Mouse (Mus musculus): ENCODE results near the gene Wnt7b. TPM values are rescaled to one million over a fixed set of nuclear protein-coding genes. Genes with fewer than 3 reads are reported as not detected.

Wnt7b gene
- total RNA-seq, 2 experiments from 2014 or later: 0.07 to 0.16 TPM

DNA sequence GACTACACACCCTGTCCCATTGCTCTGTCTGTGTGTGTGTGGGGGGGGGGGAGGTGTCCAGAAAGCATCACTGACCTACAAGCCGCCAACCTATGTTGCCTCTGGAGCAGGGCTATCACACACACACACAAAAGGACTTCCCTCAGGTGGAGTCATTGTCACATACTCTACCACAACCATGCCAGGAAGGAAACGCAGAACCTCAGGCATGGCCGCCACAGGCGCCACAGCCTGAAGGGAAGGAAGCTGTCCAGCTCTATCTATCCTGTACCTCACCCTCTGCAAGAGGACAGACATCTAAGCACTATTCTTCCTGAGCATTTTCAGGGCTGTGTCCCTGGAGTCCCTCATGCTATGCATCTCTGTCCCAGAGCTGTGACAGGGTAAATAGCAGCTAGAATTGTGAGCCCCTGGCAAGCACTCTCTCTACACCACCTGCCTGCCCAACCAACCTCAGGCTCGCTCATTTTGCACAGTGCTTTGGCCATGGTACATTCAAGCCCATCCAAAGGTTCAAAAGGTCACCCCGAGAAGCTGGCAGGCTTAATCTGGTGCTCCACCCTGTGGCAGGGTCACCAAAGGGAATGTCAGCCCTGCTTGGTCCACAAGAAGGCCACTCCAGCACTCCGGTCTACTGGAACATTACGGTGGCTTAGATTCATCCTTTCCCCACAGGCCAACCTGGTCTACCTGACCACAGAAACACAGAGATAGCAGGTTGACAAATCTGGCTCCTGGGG lies 12.1 kb downstream of the Wnt7b start:
- DNase-seq: no peak

- no peak for DNase-seq
Measured at GRCm38 (mm10) chr15:85569167-85569797, 13.0 kb downstream of the Wnt7b start.

- DNase-seq: no peak
Measured at GRCm38 (mm10) chr15:85568402-85568801, 13.9 kb downstream of the Wnt7b start.

DNA sequence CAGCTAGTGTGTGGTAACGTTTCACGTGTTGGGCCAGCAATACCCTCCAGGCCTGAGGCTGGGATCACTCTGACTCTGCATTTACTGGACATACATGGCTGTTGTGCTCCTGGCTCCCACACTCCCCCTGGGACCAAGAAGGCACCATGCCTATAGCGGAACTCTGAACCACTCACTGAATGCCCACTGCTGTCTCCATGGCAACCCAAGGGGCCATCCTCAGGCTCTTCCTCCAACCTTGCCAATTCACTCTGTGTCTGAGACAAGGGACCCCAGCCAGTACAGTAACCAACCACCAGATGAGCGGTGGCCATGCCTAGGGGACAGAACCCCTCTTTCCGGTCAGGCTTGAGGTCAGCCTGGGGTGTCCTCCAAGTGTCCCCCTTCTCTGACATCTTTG lies 17.3 kb downstream of the Wnt7b start:
- DNase-seq: no peak

- DNase-seq: no peak
Measured at GRCm38 (mm10) chr15:85564034-85564769, 18.1 kb downstream of the Wnt7b start.

- no peak for DNase-seq
Measured at GRCm38 (mm10) chr15:85561953-85562352, 20.3 kb downstream of the Wnt7b start.

DNA sequence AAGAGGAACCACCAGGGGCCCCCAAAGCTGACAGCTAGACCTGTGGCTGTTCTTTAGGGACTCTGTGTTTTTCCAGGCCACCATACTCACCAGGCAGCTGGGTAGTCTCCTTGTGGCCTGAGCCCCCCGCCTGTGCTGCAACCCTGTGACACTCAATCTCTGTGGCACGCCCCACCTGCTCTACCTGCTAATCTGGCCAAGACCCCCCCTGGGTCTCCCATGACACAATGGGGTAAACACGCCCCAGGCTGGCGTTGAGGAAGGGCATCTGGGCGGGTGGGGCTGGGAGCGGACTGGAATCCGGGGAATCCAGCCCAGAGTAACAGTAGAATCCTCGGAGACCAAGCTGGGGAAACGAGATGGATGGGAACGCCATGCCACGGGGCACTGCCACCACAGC lies 21.4 kb downstream of the Wnt7b start:
- DNase-seq: no peak

GRCm38 (mm10) chr15:85558840-85559540 lies 23.3 kb downstream of the Wnt7b start:
- no peak for DNase-seq

GRCm38 (mm10) chr15:85555799-85556198 lies 26.5 kb downstream of the Wnt7b start:
- DNase-seq: no peak

DNA sequence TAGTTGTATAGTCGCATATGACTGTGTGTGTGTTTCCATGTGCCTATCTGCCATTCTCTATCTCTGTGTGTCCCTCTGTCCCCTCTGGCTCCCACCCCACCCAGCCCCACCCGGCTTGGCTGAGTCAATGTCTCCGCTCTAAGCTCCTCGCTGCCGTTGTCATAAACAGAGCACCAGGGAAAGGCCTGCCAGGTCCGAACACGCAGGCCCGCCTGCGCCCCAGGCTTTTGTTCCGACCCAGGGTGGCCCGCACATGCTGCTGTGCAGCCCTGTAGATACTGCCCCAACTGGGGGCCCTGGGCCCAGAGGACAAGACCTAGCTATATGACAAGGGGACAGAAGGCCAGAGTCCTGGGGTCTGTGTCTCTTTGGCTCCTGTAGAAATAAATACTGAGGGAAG lies 28.9 kb downstream of the Wnt7b start:
- no peak for DNase-seq

DNA sequence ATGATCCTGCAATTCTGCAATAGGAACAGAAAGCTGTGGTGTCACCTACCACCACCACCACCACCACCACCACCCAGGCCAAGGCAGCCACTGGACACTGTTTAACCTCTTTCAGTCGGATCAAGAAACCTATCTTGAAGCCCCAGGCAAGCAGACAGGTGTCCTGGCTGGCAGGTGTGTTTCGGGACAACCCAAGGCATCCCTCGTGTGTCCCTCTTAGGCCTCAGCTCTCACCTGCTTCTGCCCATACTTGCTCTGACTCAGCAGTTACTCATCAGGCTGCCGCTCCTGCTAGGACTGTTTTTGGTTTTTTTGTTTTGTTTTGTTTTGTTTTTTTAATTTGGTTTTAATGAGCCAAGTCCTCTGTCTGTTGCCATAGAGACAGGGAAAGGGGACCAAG lies 35.8 kb downstream of the Wnt7b start:
- DNase-seq: no peak

- DNase-seq: no peak
Measured at GRCm38 (mm10) chr15:85545369-85545768, 36.9 kb downstream of the Wnt7b start.

DNA sequence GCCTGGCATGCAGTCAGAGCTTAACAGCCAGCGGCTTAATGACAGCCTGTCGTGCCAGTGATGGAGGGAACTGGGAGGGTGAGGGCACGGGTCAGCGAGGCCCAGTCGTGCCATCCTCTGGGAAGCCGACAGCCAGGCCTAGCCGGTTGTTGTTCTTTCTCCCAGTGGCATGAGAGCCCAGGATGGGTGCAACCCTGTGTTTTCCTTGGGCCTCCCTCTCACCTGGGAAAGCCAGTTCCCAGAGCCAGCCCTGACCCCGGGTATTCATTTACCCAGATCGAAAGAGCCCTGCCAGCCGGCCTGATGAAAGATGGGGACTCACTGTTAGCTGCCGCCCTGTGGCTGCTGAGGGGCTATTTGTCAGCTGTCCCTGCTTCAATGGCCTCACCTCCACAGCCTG lies 44.1 kb downstream of the Wnt7b start:
- no peak for DNase-seq

- no peak for DNase-seq
Measured at GRCm38 (mm10) chr15:85537151-85537550, 45.1 kb downstream of the Wnt7b start.

DNA sequence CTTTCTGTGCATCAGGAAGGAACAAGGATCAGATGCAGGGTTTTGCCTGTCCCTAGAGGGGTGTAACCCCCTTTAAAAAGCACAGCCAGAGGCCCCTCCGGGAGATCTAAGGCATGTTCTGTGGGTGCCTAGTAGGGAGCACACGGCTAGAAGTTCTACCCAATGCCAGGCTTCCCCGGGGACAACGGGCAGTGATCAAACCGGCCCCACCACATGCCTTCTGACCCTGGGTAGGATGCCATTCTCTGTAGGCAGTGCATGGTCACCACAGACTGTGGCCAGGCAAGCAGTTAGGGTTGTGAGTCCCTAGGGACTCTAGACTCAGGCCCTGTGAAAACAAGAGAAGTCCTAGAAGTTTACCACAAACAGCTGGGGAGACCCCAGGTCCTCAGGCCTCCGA lies 47.6 kb downstream of the Wnt7b start:
- no peak for DNase-seq

DNA sequence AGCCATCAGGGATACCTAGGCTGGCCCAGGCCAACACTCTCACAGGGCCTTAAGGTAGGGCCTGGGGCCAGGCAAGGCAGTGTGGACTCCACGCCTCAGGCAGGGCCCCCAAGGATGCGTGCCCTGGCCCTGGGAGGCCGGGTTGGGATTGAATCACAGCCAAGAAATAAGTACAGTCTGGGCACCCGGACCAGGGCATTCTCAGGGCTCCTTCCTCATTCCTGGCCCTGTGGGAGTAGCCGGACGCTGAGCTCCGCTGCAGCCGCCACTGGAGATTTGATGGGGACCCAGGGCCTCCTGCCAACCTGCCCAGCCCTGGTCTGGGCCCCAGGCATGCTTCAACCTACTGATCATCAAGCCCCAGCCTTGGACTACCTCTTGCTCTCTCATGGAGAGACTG lies 48.1 kb downstream of the Wnt7b start:
- no peak for DNase-seq

DNA sequence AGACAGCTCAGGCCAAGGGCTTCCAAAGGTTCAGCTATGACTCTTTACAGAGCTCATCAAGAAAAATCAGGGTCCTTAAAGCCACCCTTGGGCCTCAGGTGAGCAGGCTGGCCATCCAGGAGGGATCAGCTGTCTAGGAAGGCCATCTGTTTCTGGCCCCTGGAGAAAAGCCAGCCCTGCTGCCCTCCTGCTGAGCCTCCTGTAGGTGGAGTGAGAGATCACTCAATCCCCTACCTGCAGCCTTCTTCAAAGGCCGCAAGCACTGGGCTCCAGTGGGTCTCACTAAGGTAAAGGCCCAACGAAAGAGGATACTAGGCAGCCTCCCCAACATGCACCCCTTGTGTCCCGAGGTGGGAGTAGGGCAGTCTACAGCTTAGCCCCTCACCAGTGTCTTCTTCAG lies 50.2 kb downstream of the Wnt7b start:
- DNase-seq: no peak

DNA sequence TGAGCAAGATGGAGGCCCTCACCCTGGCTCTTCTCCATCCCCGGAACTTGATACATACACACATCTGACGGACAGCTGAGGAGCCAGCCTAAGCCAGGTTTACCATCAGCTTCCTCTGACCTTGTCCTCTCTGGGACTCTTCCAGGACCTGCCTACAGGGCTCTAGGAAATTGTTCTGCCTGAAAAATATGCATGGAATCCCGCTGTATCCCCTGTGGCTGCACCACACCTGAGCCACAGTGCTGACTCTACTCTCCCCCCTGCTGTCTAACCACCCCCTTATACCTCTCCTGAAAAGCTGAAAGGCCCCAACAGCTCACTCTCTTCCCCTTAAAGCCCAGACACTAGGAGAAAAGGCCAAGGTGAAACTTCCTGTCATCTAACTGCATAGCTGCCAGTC lies 52.4 kb downstream of the Wnt7b start:
- no peak for DNase-seq

GRCm38 (mm10) chr15:85524404-85524950 lies 57.8 kb downstream of the Wnt7b start:
- no peak for DNase-seq

DNA sequence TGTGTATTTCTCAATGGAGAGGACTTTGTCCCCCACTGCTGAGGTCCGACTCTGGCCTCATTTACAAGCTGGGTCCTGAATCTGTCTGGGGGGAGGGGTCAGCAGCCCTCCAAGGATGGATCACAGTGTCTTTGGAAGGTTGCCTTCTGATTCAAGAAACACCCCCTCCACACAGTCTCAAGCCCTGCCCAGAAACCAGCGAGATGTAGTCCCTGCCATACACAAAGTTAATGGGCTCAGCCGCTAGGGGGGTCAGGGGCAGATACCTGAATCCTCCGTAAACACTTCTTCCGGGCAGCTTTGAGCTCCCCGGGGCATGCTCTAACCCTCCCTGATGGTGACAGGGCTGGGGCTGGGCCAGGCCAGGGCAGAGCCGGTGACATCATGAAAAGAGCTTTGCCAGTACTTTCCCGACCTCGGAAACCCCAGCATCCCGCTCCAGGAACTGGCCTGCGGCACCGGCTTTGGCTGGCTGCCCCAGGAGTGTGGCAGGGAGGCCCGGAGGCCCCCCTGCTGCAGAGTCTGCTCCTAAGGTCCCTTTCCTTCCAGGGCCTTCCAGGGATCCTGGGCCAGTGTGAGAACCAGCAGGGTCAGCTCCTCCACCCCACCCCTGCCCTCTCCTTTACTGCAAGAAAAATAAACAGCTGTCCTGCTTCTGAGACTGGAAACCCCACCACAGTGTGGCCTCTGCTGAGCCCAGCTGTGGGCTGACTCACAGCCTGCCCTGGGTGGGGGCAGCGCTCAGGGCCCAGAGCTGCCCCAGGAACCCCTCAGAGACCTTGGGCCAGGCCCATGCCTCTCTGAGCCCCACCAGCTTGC lies 58.9 kb downstream of the Wnt7b start:
- peak; percentile 68 for DNase-seq

DNA sequence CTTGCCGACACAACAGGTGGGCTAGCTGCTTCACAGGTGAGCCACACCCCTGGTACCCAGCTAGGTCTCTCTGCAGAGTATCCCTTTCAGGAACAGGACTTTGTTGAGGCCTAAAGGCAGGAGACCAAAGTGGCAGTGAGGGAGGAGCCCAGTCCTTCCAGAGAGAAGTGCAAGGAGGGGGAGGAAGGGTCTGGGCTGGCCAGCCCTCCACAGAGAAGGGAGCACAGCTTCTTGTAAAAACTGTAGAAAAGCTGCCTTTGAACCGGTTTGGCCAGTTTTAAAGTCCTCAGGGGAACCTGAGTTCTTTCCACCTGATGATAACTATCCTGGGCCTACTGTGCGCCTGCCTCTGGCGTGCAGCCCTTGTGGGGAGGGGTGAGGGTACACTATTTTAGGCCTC lies 62.8 kb downstream of the Wnt7b start:
- DNase-seq: no peak
